Mouse (Mus musculus) liver, adult (tissue): ENCODE measurements around the gene Sox9.

Experiments
- GATA4 ChIP-seq: IDR thresholded peaks from 2 replicates; pipeline ENCODE4 v1.6.1; 2014; ENCODE audit warnings: mild to moderate bottlenecking, low read length; ENCODE audit not compliant: insufficient replicate concordance

Sox9 gene

GRCm38 (mm10) chr11:112824146-112824545, 42.1 kb downstream of the Sox9 start:
- no peak for TF ChIP-seq GATA4

DNA sequence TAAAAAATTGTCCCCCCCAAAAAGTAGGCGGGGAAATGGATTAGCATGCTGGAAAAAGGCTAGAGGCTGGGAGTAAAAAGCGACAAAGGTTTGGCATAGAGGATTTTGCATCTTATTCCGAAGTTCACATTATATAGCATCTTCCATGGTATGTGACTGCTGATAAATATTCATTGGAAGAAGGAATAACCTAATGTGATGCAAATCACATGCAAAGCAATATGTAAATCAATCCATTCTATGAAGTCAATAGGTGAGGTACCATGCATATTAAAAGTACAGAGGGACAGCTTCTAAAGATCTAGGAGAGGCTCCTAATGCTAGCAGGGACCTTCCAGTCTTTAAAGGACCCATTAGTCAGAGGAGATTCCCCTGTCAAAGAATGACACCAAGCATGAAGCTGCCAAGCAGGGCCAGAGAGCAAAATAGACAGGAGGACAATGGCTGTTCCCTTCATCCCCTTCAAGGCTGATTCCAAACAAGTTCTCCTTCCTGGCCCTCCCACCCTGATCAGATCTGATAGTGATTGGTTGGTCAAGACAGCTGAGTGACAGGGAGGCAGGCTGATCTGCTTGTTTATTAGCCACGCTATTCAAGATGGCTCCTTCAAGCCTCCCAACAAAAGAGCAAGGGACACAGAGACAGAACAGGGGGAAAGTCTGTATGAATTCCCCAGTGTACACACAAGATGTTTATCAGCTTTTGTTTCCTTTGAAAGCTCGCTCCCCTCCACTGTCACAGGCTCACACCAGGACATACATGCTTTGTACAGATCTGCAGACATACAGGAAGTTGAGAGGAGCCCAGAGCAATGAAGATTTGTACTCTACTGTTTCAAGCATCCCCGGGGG, 44.4 kb downstream of the Sox9 start:
- TF ChIP-seq GATA4, result no peak

- no peak for TF ChIP-seq GATA4
These were observed 45.0 kb downstream of the Sox9 start for GRCm38 (mm10) chr11:112827044-112827347.

DNA sequence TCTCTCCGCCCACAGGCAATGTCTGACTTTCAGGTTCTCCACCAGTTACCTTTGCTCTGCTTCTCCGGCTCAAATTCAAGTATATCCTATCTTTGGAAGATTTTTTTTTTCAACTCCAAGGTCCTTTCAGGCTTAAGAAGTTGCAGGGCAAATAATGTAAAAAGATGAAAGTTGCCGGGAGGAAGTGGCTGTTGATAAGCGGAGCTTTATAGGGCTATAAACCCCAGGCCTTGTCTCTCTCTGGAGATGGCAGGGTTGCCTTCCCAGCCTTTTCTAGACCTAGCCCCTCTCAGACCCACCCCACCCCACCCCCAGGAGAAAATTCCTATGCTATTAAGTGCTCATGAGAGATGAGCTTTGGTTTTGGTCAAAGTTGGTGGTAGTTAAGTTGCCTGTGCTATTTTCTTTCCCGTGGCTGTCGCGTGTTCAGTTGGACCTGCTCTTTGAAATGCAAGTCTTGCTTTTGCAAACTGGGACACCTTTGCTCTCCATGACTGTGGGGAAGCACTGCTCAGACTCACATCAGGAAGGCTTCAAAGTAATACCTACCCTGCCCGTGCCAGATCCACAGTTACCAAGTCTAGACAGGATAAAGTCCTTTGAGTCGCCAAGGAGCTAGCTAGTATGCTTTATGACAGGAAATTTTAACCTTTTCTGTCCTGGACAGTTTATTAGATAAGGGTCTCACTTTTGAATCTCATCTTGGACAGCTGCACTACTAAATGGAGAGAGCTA, 46.7 kb downstream of the Sox9 start:
- no peak for TF ChIP-seq GATA4

- no peak for TF ChIP-seq GATA4
These were observed 52.4 kb downstream of the Sox9 start for GRCm38 (mm10) chr11:112834245-112835005.

GRCm38 (mm10) chr11:112835468-112836092, 53.6 kb downstream of the Sox9 start:
- no peak for TF ChIP-seq GATA4
